In genomic region chr11:116494474-116495174, GRCm38 (mm10) we compare ENCODE assay signal across 9 mouse cellular contexts. TPM values are rescaled to one million over a fixed set of nuclear protein-coding genes. Genes with fewer than 3 reads are reported as not detected.
DNase-seq lines count a peak whose midpoint lies in the region; ATAC-seq and TF ChIP-seq lines count a peak whose summit lies in the region.
"Had no signal": no experiment of that assay in that cellular context is flagged by ENCODE, and none has a peak within 500 bp of the region (broad histone marks: within the 10 kb centered on the region; RNA-seq: fewer than 3 reads in every experiment).

No protein-coding gene starts in this region.

- peak; percentile 55 for DNase-seq in layer of hippocampus, adult 2 months (ENCODE audit: low spot score in 2 of 2)
- DNase-seq in layer of hippocampus, adult 9-10 months (ENCODE audit: low spot score): no peak
- peak; percentile 57 for DNase-seq in gastrocnemius, adult 2 months
- DNase-seq in lung, adult 18-20 months: peak; percentile 66 to 76
- DNase-seq in retina, postnatal 7 days (ENCODE audit: low read depth, low spot score): peak; percentile 45
- no peak for DNase-seq in spleen, postnatal 10 days (ENCODE audit: low spot score in 2 of 2)

- H3K4me1 ChIP-seq in intestine, embryonic 15.5 days (replicated peaks): peaks cover 15% of the 10 kb centered on the region; the same call in 1 of the 2 replicates

- H3K4me2 ChIP-seq in intestine, embryonic 15.5 days (replicated peaks): 0 out of 2 replicates have a peak overlapping the region, but pooled peaks have one; percentile 6

- TF ChIP-seq CTCF in layer of hippocampus, adult 2 months (conservative IDR thresholded peaks at IDR 0.05): no peak
- no peak for TF ChIP-seq CTCF in gastrocnemius, adult 2 months (IDR thresholded peaks at IDR 0.05)

- peak overlapping the region; percentile 43; the same call in 1 of the 2 replicates for H3K27ac ChIP-seq in layer of hippocampus, adult 2 months
- peak overlapping the region; percentile 58 for H3K27ac ChIP-seq in gastrocnemius, adult 2 months
- H3K27ac ChIP-seq in intestine, embryonic 15.5 days: peak overlapping the region; percentile 92

- no peak overlapping the region for H3K4me3 ChIP-seq in layer of hippocampus, adult 2 months
- no peak overlapping the region for H3K4me3 ChIP-seq in gastrocnemius, adult 2 months
- H3K4me3 ChIP-seq in intestine, embryonic 15.5 days (replicated peaks): no peak overlapping the region

- H3K9me3 ChIP-seq in intestine, embryonic 15.5 days: no peaks in the 10 kb centered on the region

- no peaks in the 10 kb centered on the region for H3K27me3 ChIP-seq in intestine, embryonic 15.5 days (replicated peaks)

- 35% methylated on average over 13 of the region's 13 CpGs for WGBS in intestine, embryonic 15.5 days

- peak; percentile 31 for ATAC-seq in intestine, embryonic 15.5 days
- ATAC-seq in erythroid progenitor cell, adult 5-6 weeks (replicated peaks; ENCODE audit: low FRiP score, poor library complexity, severe bottlenecking): no peak

- intact Hi-C loops in gastrocnemius, adult 2 months (cut with DNase I): no loop called here

- no peaks in the 10 kb centered on the region for H3K36me3 ChIP-seq in intestine, embryonic 15.5 days

- no peak overlapping the region for H3K9ac ChIP-seq in intestine, embryonic 15.5 days

RNA-seq across cellular contexts. Expression of gene Prpsap1, which starts 0.6 kb away (rescaled TPM):
- total RNA-seq in layer of hippocampus, adult 2 months (2021): 10 to 100 TPM; 84.2 to 98.5 TPM
- 10 to 100 TPM; 14.2 to 15.1 TPM for total RNA-seq in gastrocnemius, adult 2 months (2021)
- 210 and 225 TPM in 2 replicates for polyA plus RNA-seq in intestine, embryonic 15.5 days (2015; fragmentation: Nextera tagmentation; extraction: Ambion mirVana)
- total RNA-seq in erythroid progenitor cell, adult 5-6 weeks (2015; ENCODE audit: low replicate concordance): 10.8 and 15.9 TPM in 2 replicates
- total RNA-seq in erythroid progenitor cell, adult 5-6 weeks (2017; ENCODE audit: low replicate concordance): 9.5 and 12.0 TPM in 2 replicates

RNA-seq across cellular contexts. Expression of gene Qrich2, which starts 28.6 kb away (rescaled TPM):
- under 1 TPM in 1 of 2 experiments, not detected in 1; 0.17 TPM for total RNA-seq in layer of hippocampus, adult 2 months (2021)
- under 1 TPM in 1 of 2 experiments, not detected in 1; 0.06 TPM for total RNA-seq in gastrocnemius, adult 2 months (2021)
- 0.30 TPM in 1 of 2 replicates, not detected in the other for polyA plus RNA-seq in intestine, embryonic 15.5 days (2015; fragmentation: Nextera tagmentation; extraction: Ambion mirVana)
- not detected in 2 replicates for total RNA-seq in erythroid progenitor cell, adult 5-6 weeks (2015; ENCODE audit: low replicate concordance)
- total RNA-seq in erythroid progenitor cell, adult 5-6 weeks (2017; ENCODE audit: low replicate concordance): not detected in 2 replicates
- total RNA-seq: hematopoietic stem cell, adult 5-6 weeks had no signal

RNA-seq across cellular contexts. Expression of gene Sphk1, which starts 36.1 kb away (rescaled TPM):
- 1 to 10 TPM; 1.6 to 1.9 TPM for total RNA-seq in layer of hippocampus, adult 2 months (2021)
- total RNA-seq in gastrocnemius, adult 2 months (2021): 1 to 10 TPM in 1 of 2 experiments, under 1 TPM in 1; 0.36 to 1.7 TPM
- polyA plus RNA-seq in intestine, embryonic 15.5 days (2015; fragmentation: Nextera tagmentation; extraction: Ambion mirVana): 5.4 and 6.4 TPM in 2 replicates
- 34.0 and 39.3 TPM in 2 replicates for total RNA-seq in erythroid progenitor cell, adult 5-6 weeks (2015; ENCODE audit: low replicate concordance)
- 65.2 and 96.7 TPM in 2 replicates for total RNA-seq in erythroid progenitor cell, adult 5-6 weeks (2017; ENCODE audit: low replicate concordance)

Comparison
In these comparisons a context has a peak if more than half of its experiments do, and no peak if none do; other contexts are left out.
1. DNase-seq: peak in layer of hippocampus, adult 2 months (2 of 2), gastrocnemius, adult 2 months (single experiment), lung, adult 18-20 months (2 of 2) and retina, postnatal 7 days (single experiment); none in layer of hippocampus, adult 9-10 months (single experiment) and spleen, postnatal 10 days (0 of 2).
2. RNA of gene Prpsap1, which starts 0.6 kb away (total RNA-seq): 84.2 to 98.5 TPM in layer of hippocampus, adult 2 months; 9.5 to 15.9 TPM in erythroid progenitor cell, adult 5-6 weeks and 14.2 to 15.1 TPM in gastrocnemius, adult 2 months; every median in the first group is over 4 times any median in the second.
3. RNA of gene Sphk1, which starts 36.1 kb away (total RNA-seq): 34.0 to 96.7 TPM in erythroid progenitor cell, adult 5-6 weeks; 1.6 to 1.9 TPM in layer of hippocampus, adult 2 months and 0.36 to 1.7 TPM in gastrocnemius, adult 2 months; every median in the first group is over 10 times any median in the second.
4. Peak in every context shown above with its lines, with median percentiles within 50 percentile points of each other: H3K27ac ChIP-seq.